Mouse (Mus musculus) heart, adult 2 months (tissue): ENCODE measurements around the gene Med29. TPM values are rescaled to one million over a fixed set of nuclear protein-coding genes. Genes with fewer than 3 reads are reported as not detected.

Experiments used
- DNase-seq, 2 experiments: peaks; one replicate each; pipeline ENCODE4 v3.0.0; 2021
- H3K27ac ChIP-seq: fragments of 200-600 bp; 2 replicates; pipeline ENCODE4 v1.8.1; 2022
- H3K27me3 ChIP-seq: fragments of 200-500 bp; 2 replicates; pipeline ENCODE4 v1.6.1; 2012; ENCODE audit warnings: mild to moderate bottlenecking, low read length, inconsistent platforms, mixed read lengths; ENCODE audit not compliant: control insufficient read depth, insufficient read depth
- H3K36me3 ChIP-seq: fragments of 200-500 bp; 2 replicates; pipeline ENCODE4 v1.6.1; 2012; ENCODE audit warnings: low read length, inconsistent platforms; ENCODE audit not compliant: control insufficient read depth, insufficient read depth
- H3K4me1 ChIP-seq: fragments of 200-500 bp; 2 replicates; pipeline ENCODE4 v1.6.1; 2011; ENCODE audit warnings: low read length; ENCODE audit not compliant: control insufficient read depth, insufficient read depth
- H3K4me3 ChIP-seq: fragments of 200-600 bp; 2 replicates; pipeline ENCODE4 v1.8.1; 2022
- H3K79me2 ChIP-seq: fragments of 200-500 bp; replicated peaks from 2 replicates; pipeline ENCODE4 v1.6.1; 2012; ENCODE audit warnings: mild to moderate bottlenecking, inconsistent platforms, low read length, moderate library complexity, mixed read lengths; ENCODE audit not compliant: control insufficient read depth, insufficient read depth
- H3K9ac ChIP-seq: fragments of 200-500 bp; 2 replicates; pipeline ENCODE4 v1.6.1; 2012; ENCODE audit warnings: low read depth, mild to moderate bottlenecking, control low read depth, inconsistent platforms, low read length, mixed read lengths
- CTCF ChIP-seq: fragments of 200-600 bp; IDR thresholded peaks from 2 replicates; pipeline ENCODE4 v1.8.1; 2022; ENCODE audit warnings: antibody characterized with exemption, mild to moderate bottlenecking, moderate library complexity
- EP300 ChIP-seq: fragments of 200-500 bp; IDR thresholded peaks from 2 replicates; pipeline ENCODE4 v1.6.1; 2011; ENCODE audit warnings: low read depth, low read length, control low read depth; ENCODE audit not compliant: insufficient read depth
- POLR2A ChIP-seq: fragments of 200-500 bp; IDR thresholded peaks from 2 replicates; pipeline ENCODE4 v1.6.1; 2011; ENCODE audit warnings: mild to moderate bottlenecking, low read depth, low read length, control low read depth; ENCODE audit not compliant: insufficient read depth
- WGBS: fragments of 180-500 bp; shearing (Covaris S2); methylation state at CpG from one replicate; pipeline ENCODE4 v1.1.7; 2018; 5-methylcytosine and 5-hydroxymethylcytosine counted together
- intact Hi-C: fragments of 180-260 bp; cut with DNase I; formaldehyde crosslinking; loops from one replicate; pipeline ENCODE4 v1.15.1; 2025
- polyA plus RNA-seq: library from polyadenylated mRNA; depleted of rRNA; stranded (reverse); fragments of >200 nt; gene quantifications from 2 replicates; pipeline ENCODE4 v1.2.3, GENCODE M21; 2012
- total RNA-seq, 2 experiments: library from RNA; stranded (reverse); gene quantifications; 2 replicates each; pipeline ENCODE4 v1.2.3; 2021

Gene Med29
- total and polyA plus RNA-seq, 3 experiments = 20.8 to 48.8 (median 21.5) TPM

DNA sequence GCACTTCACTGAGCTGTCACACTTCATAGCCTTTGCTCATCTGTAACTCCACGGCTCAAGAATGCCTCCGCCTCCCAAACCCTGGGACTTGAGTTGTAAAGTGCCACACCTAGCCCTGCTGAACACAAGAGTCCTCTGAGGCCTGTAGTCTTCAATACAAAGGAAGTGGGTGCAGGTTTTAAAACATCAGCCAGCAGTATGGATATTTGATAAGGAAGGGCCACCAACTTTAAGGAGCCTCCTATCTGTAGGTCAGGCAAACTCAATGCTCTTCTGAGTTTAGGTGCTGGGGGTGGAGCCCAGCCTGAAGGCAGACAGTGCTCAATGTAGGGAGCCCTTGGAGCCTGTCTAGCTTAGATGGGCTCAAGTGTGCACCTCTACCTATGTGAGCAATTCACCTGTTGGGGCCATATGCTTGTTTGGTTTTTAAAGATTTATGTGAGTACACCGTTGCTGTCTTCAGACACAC is 38.4 kb downstream of the Med29 start:
- intact Hi-C loops = no loop called here
- TF ChIP-seq EP300 (no peak), POLR2A (no peak), CTCF (no peak)
- WGBS = 85% methylated on average over 3 of the region's 3 CpGs
- Histone ChIP-seq H3K4me3 (no peak overlapping the region), H3K27me3 (no peaks in the 10 kb centered on the region), H3K36me3 (peaks cover 5% of the 10 kb centered on the region; the same call in 1 of the 2 replicates), H3K4me1 (peaks cover 12% of the 10 kb centered on the region), H3K9ac (no peak overlapping the region), H3K27ac (no peak overlapping the region), H3K79me2 (0 out of 2 replicates have a peak, but pooled peaks cover 3% of the 10 kb centered on the region)
- no peak for DNase-seq

DNA sequence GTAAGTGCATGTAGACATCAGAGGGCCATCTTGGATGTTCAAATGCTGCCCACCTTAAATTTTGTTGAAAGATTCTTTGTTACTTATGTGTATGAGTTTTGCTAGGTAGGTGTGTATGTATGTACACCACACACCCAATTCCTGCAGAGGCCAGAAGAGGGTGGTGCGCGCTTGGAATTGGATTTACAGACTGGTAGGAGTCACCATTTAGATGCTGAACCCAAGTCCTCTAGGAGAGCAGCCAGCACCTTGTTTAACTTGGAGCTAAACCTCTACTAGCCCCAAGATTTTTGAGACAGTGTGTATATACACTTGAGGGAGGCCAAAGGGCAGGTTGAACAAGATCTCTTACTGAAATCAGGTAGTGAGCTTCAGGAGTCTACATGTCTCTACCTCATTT is 39.2 kb downstream of the Med29 start:
- H3K4me1 ChIP-seq = peaks cover 12% of the 10 kb centered on the region
- intact Hi-C loops = no loop called here
- DNase-seq = no peak
- TF ChIP-seq POLR2A (no peak), CTCF (0 out of 2 replicates have a peak, but pooled peaks have one; percentile 23), EP300 (no peak)
- WGBS = 78% methylated on average over 2 of the region's 2 CpGs
- H3K27me3 ChIP-seq = no peaks in the 10 kb centered on the region
- no peak overlapping the region for H3K4me3 ChIP-seq
- H3K27ac ChIP-seq = no peak overlapping the region
- 0 out of 2 replicates have a peak, but pooled peaks cover 3% of the 10 kb centered on the region for H3K79me2 ChIP-seq
- no peak overlapping the region for H3K9ac ChIP-seq
- H3K36me3 ChIP-seq = peaks cover 5% of the 10 kb centered on the region; the same call in 1 of the 2 replicates

DNA sequence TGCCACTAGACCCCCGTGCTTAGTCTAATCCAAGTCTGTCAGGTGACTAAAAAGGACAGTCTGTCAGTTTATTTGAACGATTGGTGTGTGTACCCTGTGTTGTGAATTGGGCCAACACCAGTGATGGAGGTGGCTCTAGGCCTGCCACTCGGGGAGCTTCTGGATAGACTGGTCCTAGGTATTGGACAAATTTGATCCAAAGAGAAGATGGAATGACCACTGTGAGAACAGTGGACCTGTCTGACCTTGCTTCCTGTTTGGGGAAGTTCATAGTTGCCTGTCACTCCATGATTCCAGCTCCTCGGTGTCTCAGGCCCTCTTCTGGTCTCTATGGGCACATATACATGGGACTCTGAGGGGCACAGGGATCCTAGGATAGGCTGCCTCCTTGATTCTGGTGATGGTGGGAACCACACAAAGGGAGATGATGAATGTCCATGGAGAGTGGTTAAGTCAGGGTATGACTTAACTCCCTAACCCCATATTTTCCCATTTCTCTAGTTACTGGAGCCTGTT is 40.8 kb downstream of the Med29 start:
- Histone ChIP-seq H3K4me1 (peaks cover 6% of the 10 kb centered on the region), H3K27me3 (no peaks in the 10 kb centered on the region), H3K79me2 (0 out of 2 replicates have a peak, but pooled peaks cover 3% of the 10 kb centered on the region), H3K27ac (no peak overlapping the region), H3K4me3 (peak overlapping the region; percentile 72), H3K36me3 (peaks cover 5% of the 10 kb centered on the region; the same call in 1 of the 2 replicates), H3K9ac (peak overlapping the region; percentile 29)
- intact Hi-C loops = loop anchor here (1.0 kb wide), 1 partner anchor 20 kb away; no protein-coding TSS in a partner anchor
- DNase-seq = no peak
- no peak for TF ChIP-seq POLR2A
- TF ChIP-seq CTCF = no peak
- TF ChIP-seq EP300 = no peak
- 26% methylated on average over 4 of the region's 4 CpGs for WGBS

DNA sequence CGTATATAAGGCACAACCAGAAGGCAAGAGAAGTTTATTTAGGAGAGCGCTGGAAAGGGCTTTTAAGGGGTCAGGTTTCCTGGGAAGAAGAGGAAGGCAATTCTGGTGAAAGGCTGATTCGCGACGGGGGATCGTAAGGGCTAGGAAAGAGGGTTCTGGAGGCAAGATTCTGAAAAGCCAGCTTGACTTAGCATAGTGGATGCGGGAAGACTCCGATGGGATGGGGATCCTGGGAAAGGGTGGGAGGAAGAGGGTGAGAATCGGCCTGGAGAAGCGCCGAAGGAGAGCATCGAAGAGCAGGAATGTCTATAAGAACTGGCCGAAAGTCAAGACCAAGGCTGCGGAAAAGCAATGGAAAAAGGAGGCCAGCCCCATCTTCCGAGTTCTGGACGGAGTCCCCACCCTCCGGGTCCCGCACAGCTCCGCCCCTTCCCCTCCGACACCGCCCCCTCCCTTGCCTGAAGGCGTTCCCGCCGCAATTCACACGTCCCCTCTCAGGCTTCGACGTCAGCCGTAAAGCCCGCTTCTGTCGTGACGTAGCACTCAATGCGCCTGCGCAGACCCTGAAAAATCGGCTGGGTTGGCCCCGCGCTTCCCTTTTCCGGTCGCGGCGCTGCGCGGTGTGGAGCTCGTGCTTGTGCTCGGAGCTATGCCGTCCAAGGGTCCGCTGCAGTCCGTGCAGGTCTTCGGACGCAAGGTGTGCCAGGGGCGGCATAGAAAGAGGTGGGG is 42.2 kb downstream of the Med29 start, which contains the start of gene Rps16:
Gene Rps16 (plus strand): TSS at position 498 of the 729 bp plus-strand sequence.
- Histone ChIP-seq H3K4me1 (peaks cover 5% of the 10 kb centered on the region), H3K79me2 (0 out of 2 replicates have a peak, but pooled peaks cover 3% of the 10 kb centered on the region), H3K9ac (peak within 1 kb of the TSS; percentile 83), H3K27ac (peak within 1 kb of the TSS; percentile 96), H3K36me3 (peaks cover 5% of the 10 kb centered on the region; the same call in 1 of the 2 replicates), H3K4me3 (peak within 1 kb of the TSS; percentile 72), H3K27me3 (no peaks in the 10 kb centered on the region)
- peak; percentile 97 to 99 for DNase-seq
- WGBS = under 1% methylated on average over 50 of the region's 50 CpGs
- 0 out of 2 replicates have a peak, but pooled peaks have one; percentile 57 for TF ChIP-seq EP300
- peak; percentile 86 for TF ChIP-seq POLR2A
- no peak for TF ChIP-seq CTCF
- intact Hi-C loops = loop anchor here (1.0 kb wide), 1 partner anchor 12 kb away; the partner anchor contains the start of gene Supt5

DNA sequence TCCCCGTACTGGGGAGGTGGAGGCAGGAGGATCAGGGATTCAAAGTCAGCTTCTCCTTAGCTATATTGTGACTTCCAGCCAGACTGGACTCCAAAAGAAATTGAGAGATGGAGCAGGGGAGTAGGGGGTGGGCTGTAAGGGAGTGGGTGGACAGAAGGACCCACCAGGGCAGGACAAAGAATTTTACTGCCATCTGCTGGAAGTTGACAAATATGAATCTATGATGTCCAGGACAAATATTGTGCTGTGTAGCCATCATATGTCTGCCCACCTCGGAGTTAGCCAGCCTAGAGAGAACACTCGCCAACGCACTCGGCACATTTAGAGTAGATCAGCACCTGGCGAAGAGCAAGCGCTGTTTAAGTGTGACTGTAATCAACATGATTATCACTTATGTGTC is 43.9 kb downstream of the Med29 start:
- Histone ChIP-seq H3K27ac (no peak overlapping the region), H3K36me3 (peaks cover 5% of the 10 kb centered on the region; the same call in 1 of the 2 replicates), H3K9ac (no peak overlapping the region), H3K27me3 (no peaks in the 10 kb centered on the region), H3K4me1 (peaks cover 6% of the 10 kb centered on the region), H3K4me3 (no peak overlapping the region), H3K79me2 (0 out of 2 replicates have a peak, but pooled peaks cover 3% of the 10 kb centered on the region)
- DNase-seq = no peak
- TF ChIP-seq EP300 (no peak), POLR2A (no peak), CTCF (peak; percentile 42)
- 75% methylated on average over 7 of the region's 7 CpGs for WGBS
- intact Hi-C loops = no loop called here

DNA sequence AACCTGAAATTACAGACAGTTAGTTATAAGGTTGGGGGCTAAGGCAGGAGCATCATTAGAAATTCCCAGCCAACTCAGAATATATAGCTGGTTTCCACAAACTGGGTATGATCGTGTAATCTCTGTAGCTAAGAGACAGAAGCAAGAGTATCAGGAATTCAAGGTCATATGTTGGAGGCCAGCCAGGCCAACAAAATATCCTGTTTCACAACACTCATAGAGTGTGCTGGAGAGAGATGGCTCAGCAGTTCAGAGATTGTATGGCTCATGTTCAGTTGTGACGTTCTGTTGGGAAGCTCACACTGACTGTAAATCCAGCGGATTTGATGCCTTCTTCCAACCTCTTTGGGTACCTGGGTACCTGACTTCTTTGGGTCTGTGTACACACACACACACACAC is 44.8 kb downstream of the Med29 start:
- intact Hi-C loops = no loop called here
- H3K36me3 ChIP-seq = peaks cover 5% of the 10 kb centered on the region; the same call in 1 of the 2 replicates

More for the DNA sequence above, 44.8 kb downstream of the Med29 start:
- 29% methylated on average over 3 of the region's 3 CpGs for WGBS
- Histone ChIP-seq H3K9ac (no peak overlapping the region; the same call in 1 of the 2 replicates), H3K79me2 (0 out of 2 replicates have a peak, but pooled peaks cover 3% of the 10 kb centered on the region), H3K4me1 (peaks cover 6% of the 10 kb centered on the region), H3K4me3 (no peak overlapping the region), H3K27me3 (no peaks in the 10 kb centered on the region), H3K27ac (no peak overlapping the region)
- TF ChIP-seq CTCF (no peak), POLR2A (no peak), EP300 (no peak)
- no peak for DNase-seq
